Mouse (Mus musculus): Measurements from ENCODE around the gene Flad1. TPM values are rescaled to one million over a fixed set of nuclear protein-coding genes. Genes with fewer than 3 reads are reported as not detected.
A peak's percentile ranks its signal among the peaks of the same experiment; 100 is the strongest.

Flad1 gene
- polyA plus RNA-seq, 1 experiment from 2014 or later: 30.7 TPM

DNA sequence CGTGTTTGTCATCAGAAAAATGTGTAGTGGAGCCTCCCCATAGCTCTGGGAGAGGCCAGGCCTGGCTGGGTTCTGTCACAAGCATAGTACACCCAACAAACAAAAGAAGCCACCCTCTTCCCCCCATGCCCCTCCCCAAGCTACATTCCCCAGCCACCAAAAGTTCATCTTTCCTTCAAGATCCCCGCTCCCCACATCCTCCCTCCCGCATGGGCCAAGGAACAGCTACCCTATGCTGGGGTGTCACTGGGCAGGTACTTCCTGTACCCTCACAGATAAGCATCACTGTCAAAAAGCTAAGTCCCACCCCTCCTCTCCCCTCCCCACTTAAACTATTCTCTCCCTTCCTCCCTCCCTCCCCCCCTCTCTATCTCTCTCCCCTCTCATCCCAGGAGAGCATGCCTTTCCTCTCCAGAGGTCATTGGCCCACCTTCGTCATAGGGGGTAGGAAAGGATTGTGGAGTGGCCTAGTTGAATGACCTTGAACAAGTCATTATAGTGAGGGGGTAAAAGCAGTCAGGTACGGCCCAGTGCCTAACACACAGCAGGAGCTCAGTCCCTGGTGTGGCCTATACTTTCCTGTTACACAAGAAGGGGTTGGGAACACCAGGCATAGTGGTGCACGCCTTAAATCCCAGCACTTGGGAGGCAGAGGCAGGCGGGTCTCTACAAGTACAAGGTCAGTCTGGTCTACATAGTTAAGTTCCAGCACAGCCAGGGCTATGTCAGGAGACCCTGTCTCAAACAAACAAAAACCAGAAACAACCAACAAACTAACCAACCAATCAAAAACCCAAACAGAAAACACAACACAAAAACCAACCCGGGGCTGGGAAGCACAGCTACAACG is 29.4 kb downstream of the Flad1 start:
- no peaks in the 10 kb centered on the region for H3K9me3 ChIP-seq
- peaks cover 3% of the 10 kb centered on the region for H3K27me3 ChIP-seq (ENCODE audit: insufficient read depth, poor library complexity, severe bottlenecking)
- peaks cover 46% of the 10 kb centered on the region for H3K4me1 ChIP-seq
- peaks cover 24% of the 10 kb centered on the region for H3K36me3 ChIP-seq
- H3K4me3 ChIP-seq: no peak overlapping the region
- 83% methylated on average over 9 of the region's 9 CpGs for WGBS
- no peak overlapping the region for H3K27ac ChIP-seq
- DNase-seq (ENCODE audit: low spot score): no peak

DNA sequence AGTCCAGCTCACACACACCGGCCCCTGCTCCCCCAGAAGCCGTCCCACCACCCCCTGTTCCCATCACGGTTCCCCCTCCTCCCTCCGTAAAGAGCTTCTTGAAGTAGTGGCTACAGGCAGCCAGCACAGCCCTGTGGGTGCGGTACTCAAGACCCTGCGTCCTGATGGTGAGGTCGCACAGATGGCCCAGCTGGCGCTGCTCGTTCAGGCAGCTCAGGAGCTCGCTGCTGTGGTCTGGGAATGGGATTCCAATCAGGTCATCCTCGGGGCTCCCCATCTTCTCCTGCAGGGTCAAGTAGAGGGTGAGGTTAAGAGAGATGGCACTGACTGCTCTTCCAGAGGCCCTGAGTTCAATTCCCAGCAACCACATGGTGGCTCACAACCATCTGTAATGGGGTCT is 30.4 kb downstream of the Flad1 start:
- H3K36me3 ChIP-seq: peaks cover 24% of the 10 kb centered on the region
- no peak for DNase-seq (ENCODE audit: low spot score)
- peaks cover 41% of the 10 kb centered on the region for H3K4me1 ChIP-seq
- 88% methylated on average over 11 of the region's 11 CpGs for WGBS
- no peak overlapping the region for H3K27ac ChIP-seq
- H3K4me3 ChIP-seq: no peak overlapping the region
- peaks cover 3% of the 10 kb centered on the region; the same call in 1 of the 2 replicates for H3K27me3 ChIP-seq (ENCODE audit: insufficient read depth, poor library complexity, severe bottlenecking)
- H3K9me3 ChIP-seq: no peaks in the 10 kb centered on the region

DNA sequence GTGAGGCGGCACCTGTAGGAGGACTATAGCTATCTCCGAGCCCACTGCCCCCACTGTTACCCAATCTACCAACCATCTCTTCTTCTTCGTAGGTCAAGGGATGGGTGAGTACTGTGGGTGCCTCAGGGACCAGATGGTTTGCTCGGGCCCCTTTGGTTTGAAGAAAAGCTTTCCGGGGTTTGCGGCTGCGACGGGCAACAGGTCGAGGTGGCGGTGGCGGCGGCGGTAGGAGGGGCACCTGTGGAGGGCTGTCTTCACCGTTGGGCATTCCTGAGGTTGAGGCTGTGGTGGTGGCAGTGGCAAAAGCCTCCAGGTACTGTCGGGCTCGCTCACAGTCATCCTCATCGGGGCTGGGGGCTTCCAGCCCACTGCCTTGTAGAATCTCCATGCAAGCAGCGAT is 31.0 kb downstream of the Flad1 start:
- WGBS: 91% methylated on average over 18 of the region's 18 CpGs
- H3K9me3 ChIP-seq: no peaks in the 10 kb centered on the region
- no peak for DNase-seq (ENCODE audit: low spot score)
- no peak overlapping the region for H3K4me3 ChIP-seq
- peaks cover 3% of the 10 kb centered on the region; the same call in 1 of the 2 replicates for H3K27me3 ChIP-seq (ENCODE audit: insufficient read depth, poor library complexity, severe bottlenecking)
- peaks cover 24% of the 10 kb centered on the region for H3K36me3 ChIP-seq
- H3K4me1 ChIP-seq: peaks cover 41% of the 10 kb centered on the region
- no peak overlapping the region for H3K27ac ChIP-seq

DNA sequence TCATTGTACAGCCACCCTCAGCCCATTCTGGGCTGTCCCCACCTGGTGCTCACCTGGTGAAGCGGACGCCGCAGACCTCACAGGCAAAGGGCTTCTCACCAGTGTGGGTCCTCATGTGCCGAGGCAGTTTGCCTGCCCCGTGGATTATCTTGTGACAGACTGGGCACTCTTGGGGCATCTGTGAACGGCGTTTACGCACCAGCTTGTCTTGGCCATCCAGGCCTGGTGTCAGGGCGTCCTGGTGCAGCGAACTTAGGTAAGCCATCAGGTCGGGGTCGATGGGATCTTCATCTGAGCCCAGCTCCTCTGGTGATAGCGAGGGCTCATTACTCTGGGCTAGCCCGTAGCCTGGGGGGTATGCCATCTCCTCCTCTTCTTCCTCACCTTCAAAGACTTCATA is 31.4 kb downstream of the Flad1 start:
- WGBS: 90% methylated on average over 14 of the region's 14 CpGs
- no peak for DNase-seq (ENCODE audit: low spot score)
- Histone ChIP-seq H3K9me3 (no peaks in the 10 kb centered on the region), H3K36me3 (peaks cover 24% of the 10 kb centered on the region), H3K27me3 (ENCODE audit: insufficient read depth, poor library complexity, severe bottlenecking) (no peaks in the 10 kb centered on the region; the same call in 1 of the 2 replicates), H3K27ac (no peak overlapping the region), H3K4me3 (no peak overlapping the region), H3K4me1 (peaks cover 36% of the 10 kb centered on the region)

DNA sequence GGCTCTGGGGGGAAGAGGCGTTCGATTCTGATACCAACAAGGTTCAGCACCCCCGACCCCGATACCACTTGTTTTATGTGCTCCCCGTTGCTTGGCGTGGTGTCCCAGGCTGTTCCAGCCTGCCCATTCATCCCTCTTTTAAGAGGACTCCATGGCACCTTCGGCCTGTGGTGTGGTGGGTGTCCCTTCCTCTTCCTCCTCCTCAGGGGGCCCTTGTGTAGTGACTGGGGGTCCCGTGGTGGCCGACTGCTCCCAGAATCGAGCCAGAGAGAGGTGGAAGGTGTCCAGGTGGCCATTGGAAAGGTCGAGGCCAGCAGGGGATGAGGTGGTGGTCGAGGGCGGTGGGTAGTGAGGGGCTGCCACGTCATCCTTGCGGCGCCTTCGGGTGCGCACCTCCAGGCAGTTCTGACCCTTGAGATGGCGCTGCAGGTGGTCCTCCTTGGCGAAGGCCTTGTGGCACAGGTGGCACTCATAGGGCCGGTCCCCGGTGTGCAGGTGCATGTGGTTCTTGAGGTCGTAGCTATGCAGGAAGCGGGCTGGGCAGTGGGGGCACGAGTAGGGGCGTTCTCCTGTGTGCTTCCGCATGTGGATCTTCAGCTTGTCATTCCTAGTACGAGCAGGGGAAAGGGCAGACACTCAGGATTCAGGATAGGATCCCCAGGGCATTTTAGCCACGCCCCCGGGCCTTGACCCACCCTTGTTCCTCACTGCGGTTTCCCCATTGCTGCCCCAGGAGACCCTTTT is 32.1 kb downstream of the Flad1 start:
- Histone ChIP-seq H3K9me3 (no peaks in the 10 kb centered on the region), H3K4me1 (peaks cover 29% of the 10 kb centered on the region), H3K4me3 (no peak overlapping the region), H3K27ac (0 out of 2 replicates have a peak overlapping the region, but pooled peaks have one; percentile 18), H3K27me3 (ENCODE audit: insufficient read depth, poor library complexity, severe bottlenecking) (no peaks in the 10 kb centered on the region; the same call in 1 of the 2 replicates), H3K36me3 (peaks cover 24% of the 10 kb centered on the region)
- DNase-seq (ENCODE audit: low spot score): no peak
- WGBS: 87% methylated on average over 31 of the region's 31 CpGs

DNA sequence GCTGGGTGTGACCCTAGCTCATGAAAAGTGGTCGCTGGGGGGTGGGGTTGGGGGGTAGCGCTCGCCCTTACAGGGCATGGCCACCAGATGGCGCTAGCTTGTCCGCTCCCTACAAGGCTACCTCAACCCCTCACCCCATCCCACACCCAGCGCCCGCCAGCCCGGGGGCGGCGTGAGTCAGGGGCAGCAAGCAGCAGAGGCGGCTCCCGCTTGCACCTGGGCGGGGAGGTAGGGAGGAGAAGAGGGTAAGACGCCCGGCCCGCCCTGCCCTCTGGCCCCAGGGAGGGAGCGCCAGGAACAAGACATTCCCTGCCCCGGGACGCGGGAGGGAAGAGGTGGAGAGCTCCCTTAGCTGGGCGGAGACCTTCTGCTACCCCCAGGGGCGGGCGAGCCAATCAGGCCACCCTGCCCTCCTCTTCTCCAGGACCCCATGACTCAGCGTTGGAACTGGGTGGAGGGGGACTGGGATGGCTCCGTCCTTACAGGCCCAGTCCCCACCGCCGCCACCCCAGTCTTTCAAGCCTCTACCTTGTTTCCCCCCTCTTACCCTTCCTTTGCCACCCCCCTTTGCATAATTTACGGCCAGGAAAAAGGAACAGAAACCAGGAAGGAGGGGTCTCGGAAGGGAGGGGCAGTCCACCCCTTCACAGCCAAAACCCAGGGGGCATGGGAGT is 33.1 kb downstream of the Flad1 start:
- Histone ChIP-seq H3K27ac (peak overlapping the region; percentile 91), H3K9me3 (no peaks in the 10 kb centered on the region), H3K4me1 (peaks cover 28% of the 10 kb centered on the region), H3K4me3 (peak overlapping the region; percentile 75), H3K36me3 (peaks cover 24% of the 10 kb centered on the region), H3K27me3 (ENCODE audit: insufficient read depth, poor library complexity, severe bottlenecking) (no peaks in the 10 kb centered on the region; the same call in 1 of the 2 replicates)
- 1% methylated on average over 28 of the region's 29 CpGs for WGBS
- DNase-seq (ENCODE audit: low spot score): peak; percentile 92

DNA sequence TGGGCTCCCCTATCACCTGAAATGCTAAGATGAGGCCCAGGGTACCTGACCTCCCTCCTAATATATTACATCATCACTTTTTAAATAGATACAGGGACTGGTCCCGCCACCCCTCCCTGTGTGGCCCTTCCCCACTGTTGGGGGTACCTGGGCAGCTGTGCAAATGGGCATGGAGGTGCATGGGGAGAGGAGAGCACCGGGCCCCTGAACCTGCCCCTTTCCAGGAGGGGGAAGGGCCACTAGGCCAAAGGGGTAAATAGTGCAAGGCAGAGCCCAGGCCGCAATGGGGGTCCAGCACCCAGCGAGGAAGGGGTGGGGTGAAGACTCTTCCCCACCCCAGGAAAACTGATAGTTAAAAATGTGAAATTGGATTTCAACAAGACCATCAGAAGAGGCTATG is 33.8 kb downstream of the Flad1 start:
- peaks cover 32% of the 10 kb centered on the region for H3K4me1 ChIP-seq
- peaks cover 24% of the 10 kb centered on the region for H3K36me3 ChIP-seq
- peak overlapping the region; percentile 91 for H3K27ac ChIP-seq
- no peak for DNase-seq (ENCODE audit: low spot score)
- H3K27me3 ChIP-seq (ENCODE audit: insufficient read depth, poor library complexity, severe bottlenecking): no peaks in the 10 kb centered on the region; the same call in 1 of the 2 replicates
- peak overlapping the region; percentile 75 for H3K4me3 ChIP-seq
- 64% methylated on average over 4 of the region's 4 CpGs for WGBS
- no peaks in the 10 kb centered on the region for H3K9me3 ChIP-seq

DNA sequence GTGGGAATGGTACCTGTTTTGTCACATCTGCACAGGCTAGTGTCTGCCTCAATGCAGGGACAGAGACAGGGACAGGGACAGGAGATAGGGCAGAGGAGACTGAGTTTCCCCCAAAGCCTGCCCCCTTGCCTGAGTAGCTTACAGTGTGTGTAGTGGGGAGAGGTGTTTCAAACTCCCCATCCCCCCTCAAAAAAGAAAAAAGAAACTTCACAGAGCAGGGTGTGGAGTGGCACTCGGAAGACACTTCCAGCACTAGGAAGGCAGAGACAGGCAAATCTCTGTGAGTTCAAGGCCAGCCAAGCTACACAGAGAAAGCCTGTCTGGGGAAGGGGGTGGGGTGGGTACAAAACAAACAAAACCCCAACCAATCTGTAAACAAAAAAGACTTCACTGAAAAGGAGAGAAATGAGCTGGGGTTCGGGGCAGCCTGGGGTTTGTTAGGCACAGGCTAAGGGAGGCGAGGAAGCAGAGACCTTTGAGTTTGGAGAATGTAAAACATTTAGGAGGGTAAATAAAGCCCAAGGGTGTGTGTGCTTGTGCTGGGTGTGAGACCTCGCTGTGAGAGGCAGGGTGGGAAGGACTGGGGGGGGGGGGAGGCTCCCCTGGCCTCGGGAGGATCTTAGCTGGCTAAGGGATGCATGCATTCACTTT is 38.0 kb downstream of the Flad1 start:
- 41% methylated on average over 5 of the region's 5 CpGs for WGBS
- Histone ChIP-seq H3K9me3 (no peaks in the 10 kb centered on the region), H3K36me3 (no peaks in the 10 kb centered on the region), H3K4me3 (no peak overlapping the region), H3K4me1 (peaks cover 25% of the 10 kb centered on the region), H3K27me3 (ENCODE audit: insufficient read depth, poor library complexity, severe bottlenecking) (0 out of 2 replicates have a peak, but pooled peaks cover 2% of the 10 kb centered on the region), H3K27ac (no peak overlapping the region)
- no peak for DNase-seq (ENCODE audit: low spot score)

DNA sequence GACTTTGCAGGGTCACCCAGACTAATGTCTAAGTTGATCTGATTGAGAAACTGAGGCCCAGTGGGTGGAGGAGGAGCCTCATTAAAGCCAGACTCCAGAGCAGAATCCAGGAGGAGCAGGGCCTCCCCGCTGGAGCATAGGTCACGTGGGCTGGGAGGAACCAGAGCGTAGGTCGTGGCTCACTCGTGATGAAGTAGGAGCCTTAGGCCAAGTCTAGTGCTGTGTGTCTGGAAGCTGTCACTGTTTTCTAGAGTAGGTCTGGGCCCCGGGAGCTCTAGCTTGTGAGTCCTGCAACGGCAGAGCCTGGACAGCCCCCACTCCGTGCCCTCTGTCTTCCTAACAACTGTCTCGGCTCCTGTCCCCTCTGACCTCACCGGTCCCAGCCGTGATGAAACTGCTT is 44.3 kb downstream of the Flad1 start:
- 44% methylated on average over 11 of the region's 11 CpGs for WGBS
- H3K36me3 ChIP-seq: no peaks in the 10 kb centered on the region
- no peak overlapping the region for H3K4me3 ChIP-seq
- no peaks in the 10 kb centered on the region for H3K9me3 ChIP-seq
- H3K4me1 ChIP-seq: peaks cover 19% of the 10 kb centered on the region
- no peak for DNase-seq (ENCODE audit: low spot score)
- no peak overlapping the region for H3K27ac ChIP-seq
- peaks cover 42% of the 10 kb centered on the region for H3K27me3 ChIP-seq (ENCODE audit: insufficient read depth, poor library complexity, severe bottlenecking)

DNA sequence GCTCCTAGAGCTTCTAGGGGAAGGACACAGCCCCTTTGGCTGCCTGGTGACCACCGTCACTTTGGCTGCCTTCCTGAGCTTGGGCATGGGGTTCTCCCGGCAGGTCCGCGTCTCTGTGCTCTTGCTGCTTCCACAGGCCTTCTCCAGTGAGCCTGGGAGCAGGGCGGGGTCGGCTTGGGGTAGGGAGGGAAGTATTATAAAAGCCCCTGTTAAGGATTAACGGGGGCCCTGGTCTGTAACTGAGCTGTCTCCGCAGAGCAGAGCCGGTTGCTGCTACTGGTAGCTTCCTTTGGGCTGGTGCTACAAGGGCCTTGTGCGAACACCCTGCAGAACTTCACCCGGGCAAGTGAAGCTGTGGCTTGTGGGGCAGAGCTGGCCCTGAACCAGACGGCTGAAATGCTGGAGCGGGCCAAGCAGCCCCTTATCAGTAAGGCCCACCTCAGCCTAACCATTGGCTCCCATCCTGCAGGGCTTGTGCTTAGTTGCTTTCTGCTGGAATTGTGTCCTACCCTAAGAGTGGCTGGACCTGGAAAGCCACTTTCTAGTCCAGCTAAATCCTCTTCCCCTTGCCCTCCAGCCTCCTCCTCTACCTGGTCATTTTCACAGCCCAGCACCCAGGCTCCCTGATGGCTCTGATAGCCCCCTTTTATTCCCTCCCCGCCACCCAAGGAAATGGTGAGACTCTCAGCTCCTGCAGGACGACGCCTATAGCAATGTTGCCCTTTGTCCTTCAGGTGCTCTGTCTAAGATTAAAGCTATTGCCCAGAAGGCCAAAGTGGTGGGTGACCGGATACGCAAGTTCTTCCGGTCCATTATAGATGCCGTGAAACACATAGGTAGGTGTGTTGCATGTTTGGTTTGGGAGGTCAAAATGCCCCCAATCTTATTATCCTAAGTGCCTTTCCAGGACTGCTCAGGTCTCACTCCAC is 45.9 kb downstream of the Flad1 start:
- H3K4me1 ChIP-seq: peaks cover 18% of the 10 kb centered on the region
- no peak overlapping the region for H3K27ac ChIP-seq
- 66% methylated on average over 20 of the region's 20 CpGs for WGBS
- H3K9me3 ChIP-seq: no peaks in the 10 kb centered on the region
- DNase-seq (ENCODE audit: low spot score): no peak
- no peaks in the 10 kb centered on the region for H3K36me3 ChIP-seq
- H3K27me3 ChIP-seq (ENCODE audit: insufficient read depth, poor library complexity, severe bottlenecking): peaks cover 42% of the 10 kb centered on the region
- H3K4me3 ChIP-seq: no peak overlapping the region

DNA sequence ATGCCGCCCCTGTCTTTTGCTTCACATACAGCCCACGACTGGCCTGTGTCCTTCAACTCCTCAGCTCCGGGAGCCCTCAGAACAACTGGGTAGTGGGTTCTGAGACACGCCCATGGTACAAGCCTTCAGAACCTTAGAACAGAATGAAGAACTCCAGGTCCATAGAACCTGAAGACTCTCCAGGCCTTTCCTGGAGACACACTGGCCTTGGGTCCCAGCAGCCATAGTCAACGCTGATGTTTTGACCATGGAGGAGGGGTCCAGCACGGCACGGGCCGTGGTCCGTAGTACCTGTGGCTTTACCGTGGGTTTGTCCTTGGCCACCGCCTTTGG is 46.6 kb downstream of the Flad1 start, which contains the start of gene Dcst1:
Gene Dcst1 (minus strand): TSS at position 101 of the 333 bp plus-strand sequence.
- DNase-seq (ENCODE audit: low spot score): no peak
- WGBS: 85% methylated on average over 11 of the region's 11 CpGs
- Histone ChIP-seq H3K27me3 (ENCODE audit: insufficient read depth, poor library complexity, severe bottlenecking) (peaks cover 42% of the 10 kb centered on the region), H3K4me1 (peaks cover 16% of the 10 kb centered on the region), H3K27ac (no peak within 1 kb of the TSS), H3K4me3 (no peak within 1 kb of the TSS), H3K36me3 (no peaks in the 10 kb centered on the region), H3K9me3 (no peaks in the 10 kb centered on the region)
